ENCODE assay signal across 23 mouse cellular contexts in genomic region chr1:186263196-186263595, GRCm38 (mm10).
DNase-seq lines count a peak whose midpoint lies in the region; ATAC-seq and TF ChIP-seq lines count a peak whose summit lies in the region.
"Had no signal": no experiment of that assay in that cellular context is flagged by ENCODE, and none has a peak within 500 bp of the region (broad histone marks: within the 10 kb centered on the region; RNA-seq: fewer than 3 reads in every experiment).

No protein-coding gene starts in this region.

- no peak for TF ChIP-seq CTCF in liver, adult 2 months (IDR thresholded peaks at IDR 0.05; ENCODE audit: low read depth, low read length)
- TF ChIP-seq CTCF in left cerebral cortex, adult 2 months (IDR thresholded peaks at IDR 0.05): no peak

- no peaks in the 10 kb centered on the region for H3K27me3 ChIP-seq in heart, embryonic 13.5 days (replicated peaks)
- no peaks in the 10 kb centered on the region for H3K27me3 ChIP-seq in liver, adult 2 months (ENCODE audit: control insufficient read depth, insufficient read depth, low read length)
- no peaks in the 10 kb centered on the region for H3K27me3 ChIP-seq in liver, embryonic 11.5 days (replicated peaks; ENCODE audit: control insufficient read depth, insufficient read depth, low read length)
- H3K27me3 ChIP-seq: embryonic facial prominence, embryonic 12.5 days; heart, embryonic 12.5 days; neural tube, embryonic 12.5 days had no signal

- no peak for DNase-seq in heart, postnatal 4 days
- DNase-seq in liver, adult 2 months (ENCODE audit: extremely low read depth, low read depth, low spot score): peak; percentile 68
- no peak for DNase-seq in liver, embryonic 11.5 days (ENCODE audit: low spot score)
- peak; percentile 71 for DNase-seq in adipocyte (ENCODE audit: low spot score)
- no peak for DNase-seq in left cerebral cortex, postnatal 36 days (ENCODE audit: low spot score in 2 of 2)
- DNase-seq in left cerebral cortex, adult 2 months (ENCODE audit: extremely low spot score in 1 of 2, low spot score in 2 of 2): no peak
- DNase-seq: adrenal gland, postnatal 10 days; cerebellum, adult 2 months; cerebellum, postnatal 25 days; forebrain, postnatal 0 days; gastrocnemius, postnatal 25 days; kidney, adult 11 months; kidney, postnatal 14 days; midbrain, embryonic 14.5 days; right cerebral cortex, postnatal 14 days; thymus, postnatal 25 days had no signal

- H3K79me2 ChIP-seq in liver, adult 2 months (ENCODE audit: control insufficient read depth, insufficient read depth, low read length): no peaks in the 10 kb centered on the region

- intact Hi-C loops in left cerebral cortex, postnatal 36 days (cut with DNase I): no loop called here
- intact Hi-C loops in left cerebral cortex, adult 2 months (cut with DNase I): loop anchor here (5.0 kb wide), 1 partner anchor 274 kb away; no protein-coding TSS in a partner anchor

- H3K36me3 ChIP-seq in heart, embryonic 13.5 days: no peaks in the 10 kb centered on the region
- H3K36me3 ChIP-seq in liver, adult 2 months (ENCODE audit: control insufficient read depth, insufficient read depth, low read length): no peaks in the 10 kb centered on the region
- no peaks in the 10 kb centered on the region for H3K36me3 ChIP-seq in liver, embryonic 11.5 days (ENCODE audit: control insufficient read depth, insufficient read depth, low read length)
- H3K36me3 ChIP-seq: embryonic facial prominence, embryonic 12.5 days; heart, embryonic 12.5 days; neural tube, embryonic 12.5 days had no signal

- H3K4me2 ChIP-seq in heart, embryonic 13.5 days: no peak overlapping the region
- H3K4me2 ChIP-seq in liver, embryonic 11.5 days: no peak overlapping the region
- H3K4me2 ChIP-seq: embryonic facial prominence, embryonic 12.5 days; heart, embryonic 12.5 days; neural tube, embryonic 12.5 days had no signal

- ATAC-seq in heart, embryonic 13.5 days (ENCODE audit: extremely low read depth, insufficient number of reproducible peaks, low FRiP score, low TSS enrichment): no peak
- ATAC-seq in liver, embryonic 11.5 days (replicated peaks; ENCODE audit: low FRiP score): no peak
- ATAC-seq: activated CD4-positive, CD25-positive, alpha-beta regulatory T cell, adult 4 months; forebrain, postnatal 0 days; hindbrain, postnatal 0 days had no signal

- peaks cover 30% of the 10 kb centered on the region for H3K4me1 ChIP-seq in heart, embryonic 13.5 days
- peaks cover 6% of the 10 kb centered on the region; the same call in 1 of the 2 replicates for H3K4me1 ChIP-seq in liver, adult 2 months (ENCODE audit: control insufficient read depth, insufficient read depth, low read length)
- no peaks in the 10 kb centered on the region for H3K4me1 ChIP-seq in liver, embryonic 11.5 days (replicated peaks; ENCODE audit: control insufficient read depth, insufficient read depth, low read length)
- peaks cover 9% of the 10 kb centered on the region; the same call in 1 of the 2 replicates for H3K4me1 ChIP-seq in brown adipose tissue, adult 24 weeks (ENCODE audit: control insufficient read depth, insufficient read depth, insufficient read length, low read length)

- 69% methylated on average over 3 of the region's 3 CpGs for WGBS in heart, embryonic 13.5 days
- WGBS in liver, adult 2 months: 19% methylated on average over 3 of the region's 3 CpGs
- WGBS in liver, embryonic 11.5 days: 73% methylated on average over 3 of the region's 3 CpGs

- no peak overlapping the region for H3K4me3 ChIP-seq in heart, embryonic 13.5 days
- H3K4me3 ChIP-seq in liver, adult 2 months (ENCODE audit: insufficient read depth, low read depth, low read length): no peak overlapping the region
- H3K4me3 ChIP-seq in liver, embryonic 11.5 days (ENCODE audit: low read depth, low read length): no peak overlapping the region
- no peak overlapping the region for H3K4me3 ChIP-seq in brown adipose tissue, adult 24 weeks (ENCODE audit: insufficient read depth, low read depth, low read length)
- no peak overlapping the region for H3K4me3 ChIP-seq in left cerebral cortex, adult 2 months
- H3K4me3 ChIP-seq: embryonic facial prominence, embryonic 12.5 days; heart, embryonic 12.5 days; neural tube, embryonic 12.5 days had no signal

- peak overlapping the region; percentile 65 for H3K27ac ChIP-seq in heart, embryonic 13.5 days (replicated peaks)
- H3K27ac ChIP-seq in liver, adult 2 months (replicated peaks; ENCODE audit: insufficient read depth, low read depth, low read length): peak overlapping the region; percentile 69
- no peak overlapping the region for H3K27ac ChIP-seq in liver, embryonic 11.5 days (ENCODE audit: low read depth, low read length)
- H3K27ac ChIP-seq in brown adipose tissue, adult 24 weeks (replicated peaks; ENCODE audit: low read depth, low read length): 0 out of 2 replicates have a peak overlapping the region, but pooled peaks have one; percentile 17
- H3K27ac ChIP-seq in left cerebral cortex, adult 2 months: no peak overlapping the region
- H3K27ac ChIP-seq: embryonic facial prominence, embryonic 12.5 days; hindbrain, postnatal 0 days; neural tube, embryonic 12.5 days had no signal

- H3K9ac ChIP-seq in heart, embryonic 13.5 days: no peak overlapping the region
- H3K9ac ChIP-seq in liver, adult 2 months (ENCODE audit: low read depth, low read length): no peak overlapping the region
- H3K9ac ChIP-seq in liver, embryonic 11.5 days (ENCODE audit: low read depth, low read length): no peak overlapping the region
- H3K9ac ChIP-seq: embryonic facial prominence, embryonic 12.5 days; forebrain, postnatal 0 days; neural tube, embryonic 12.5 days had no signal

- TF ChIP-seq POLR2A in liver, adult 2 months (IDR thresholded peaks at IDR 0.05; ENCODE audit: extremely low read depth, insufficient read depth, low read length): no peak

- H3K9me3 ChIP-seq in heart, embryonic 13.5 days: peaks cover 6% of the 10 kb centered on the region; the same call in 1 of the 2 replicates
- no peaks in the 10 kb centered on the region for H3K9me3 ChIP-seq in liver, embryonic 11.5 days (ENCODE audit: control insufficient read depth, low read length)
- H3K9me3 ChIP-seq: heart, embryonic 12.5 days had no signal

Comparison
In these comparisons a context has a peak if more than half of its experiments do, and no peak if none do; other contexts are left out.
1. H3K27ac ChIP-seq: peak in heart, embryonic 13.5 days (single experiment), liver, adult 2 months (single experiment) and brown adipose tissue, adult 24 weeks (single experiment); none in liver, embryonic 11.5 days (single experiment) and left cerebral cortex, adult 2 months (single experiment).
2. DNase-seq: peak in liver, adult 2 months (single experiment) and adipocyte (single experiment); none in heart, postnatal 4 days (single experiment), liver, embryonic 11.5 days (single experiment), left cerebral cortex, postnatal 36 days (0 of 2) and left cerebral cortex, adult 2 months (0 of 2).